Mouse (Mus musculus) gastrocnemius, postnatal 10 days (tissue): Measurements from ENCODE around the gene Scg3. TPM values are rescaled to one million over a fixed set of nuclear protein-coding genes. Genes with fewer than 3 reads are reported as not detected.
"Not testable (repeated sequence)": the region's sequence is repeated elsewhere in the genome, so short reads cannot be mapped to it uniquely, and the experiment has no call there.

Source experiments
- DNase-seq: peaks from one replicate; pipeline ENCODE4 v3.0.0; 2021; ENCODE audit warnings: mixed read lengths
- total RNA-seq, 2 experiments: library from RNA; stranded (reverse); gene quantifications; 2 replicates each; pipeline ENCODE4 v1.2.3; 2021

Scg3 gene
- total RNA-seq, 2 experiments from 2014 or later = 2.6 to 2.7 TPM

- peak; percentile 79 for DNase-seq
These were observed 58.1 kb downstream of the Scg3 start, which contains the start of gene Lysmd2 for GRCm38 (mm10) chr9:75625556-75626307. Gene Lysmd2 (plus strand): TSS chr9:75625741.

GRCm38 (mm10) chr9:75624983-75625555 lies 58.8 kb downstream of the Scg3 start:
- DNase-seq = no peak

GRCm38 (mm10) chr9:75621428-75621827 lies 62.4 kb downstream of the Scg3 start:
- DNase-seq = no peak

- not testable (repeated sequence) for DNase-seq
These were observed 64.1 kb downstream of the Scg3 start for GRCm38 (mm10) chr9:75619761-75620160.

- no peak for DNase-seq
These were observed 64.9 kb downstream of the Scg3 start for GRCm38 (mm10) chr9:75618836-75619400.

- no peak for DNase-seq
These were observed 67.3 kb downstream of the Scg3 start for GRCm38 (mm10) chr9:75616560-75616959.

- DNase-seq = peak; percentile 60
These were observed 73.0 kb downstream of the Scg3 start, which contains the start of gene Tmod2 for GRCm38 (mm10) chr9:75610571-75611493. Gene Tmod2 (minus strand): TSS chr9:75611325.

- DNase-seq = no peak
These were observed 73.9 kb downstream of the Scg3 start for GRCm38 (mm10) chr9:75609965-75610364.

GRCm38 (mm10) chr9:75609505-75609904 lies 74.4 kb downstream of the Scg3 start:
- DNase-seq = no peak

GRCm38 (mm10) chr9:75607496-75607895 lies 76.4 kb downstream of the Scg3 start:
- DNase-seq = no peak

GRCm38 (mm10) chr9:75601510-75601909 lies 82.3 kb downstream of the Scg3 start:
- no peak for DNase-seq

- no peak for DNase-seq
These were observed 83.5 kb downstream of the Scg3 start for GRCm38 (mm10) chr9:75600166-75600934.

GRCm38 (mm10) chr9:75599191-75599841 lies 84.5 kb downstream of the Scg3 start:
- DNase-seq = no peak

GRCm38 (mm10) chr9:75597596-75597995 lies 86.3 kb downstream of the Scg3 start:
- no peak for DNase-seq

- DNase-seq = no peak
These were observed 86.8 kb downstream of the Scg3 start for GRCm38 (mm10) chr9:75597036-75597435.

GRCm38 (mm10) chr9:75593481-75593880 lies 90.4 kb downstream of the Scg3 start:
- no peak for DNase-seq

Other genes starting within 250 kb of the Scg3 start
- 10 to 100 TPM; 23.7 to 25.6 TPM for gene Leo1, start 242.5 kb downstream of the Scg3 start, total RNA-seq
- 10 to 100 TPM; 42.1 to 43.5 TPM for gene Tmod3, start 124.4 kb downstream of the Scg3 start, total RNA-seq
- gene Tmod2, start 72.7 kb downstream of the Scg3 start, total RNA-seq = 10 to 100 TPM; 11.7 to 14.2 TPM
- 10 to 100 TPM in 1 of 2 experiments, 1 to 10 TPM in 1; 9.9 to 10.7 TPM for gene Lysmd2, start 58.3 kb downstream of the Scg3 start, total RNA-seq
- 1 to 10 TPM; 3.8 to 5.3 TPM for gene Bmp5, start 91.3 kb upstream of the Scg3 start, total RNA-seq